Mouse (Mus musculus): Measurements from ENCODE around the gene Grik1. TPM values are rescaled to one million over a fixed set of nuclear protein-coding genes. Genes with fewer than 3 reads are reported as not detected.

Grik1 gene
- polyA plus RNA-seq (2014; fragmentation: Illumina TruSeq; extraction: RNeasy Lipid Tissue Mini Kit (QIAGEN cat#74804); ENCODE audit: low read depth, low replicate concordance): not detected

GRCm38 (mm10) chr16:88290132-88290772 is at the start of gene Grik1:
Gene Grik1, minus strand, starts transcription at chr16:88290265.

Other genes with a start within 250 kb of the Grik1 start
- gene Cldn17, start 216.7 kb upstream of the Grik1 start, polyA plus RNA-seq (2014; fragmentation: Illumina TruSeq; extraction: RNeasy Lipid Tissue Mini Kit (QIAGEN cat#74804); ENCODE audit: low read depth, low replicate concordance): not detected